8 mouse cellular contexts compared by ENCODE assay signal in the genomic region with DNA sequence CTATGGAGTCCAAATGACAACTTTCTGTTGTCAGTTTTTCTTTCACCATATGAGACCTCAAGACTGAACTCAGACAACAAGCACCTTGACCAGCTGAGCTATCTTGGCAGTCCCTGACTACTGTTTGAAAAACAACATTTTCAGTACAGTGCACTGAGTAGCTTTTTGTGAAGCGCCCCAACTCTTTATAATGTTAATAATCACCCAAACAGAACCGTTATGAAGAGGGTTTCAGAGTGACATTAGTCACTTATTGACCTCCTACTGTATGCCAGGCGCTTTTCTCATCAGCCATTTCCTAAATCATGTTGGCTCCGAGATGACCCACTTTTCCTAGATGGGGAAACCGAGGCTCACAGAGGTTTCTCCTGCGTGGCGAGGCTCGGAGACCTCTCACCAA. TPM values are rescaled to one million over a fixed set of nuclear protein-coding genes. Genes with fewer than 3 reads are reported as not detected.
DNase-seq lines count a peak whose midpoint lies in the region; ATAC-seq and TF ChIP-seq lines count a peak whose summit lies in the region.

No protein-coding gene starts in this region.

- no peak overlapping the region for H3ac ChIP-seq in myocyte (ENCODE audit: control insufficient read depth, insufficient read length)

- no peak for DNase-seq in kidney, adult 11 months
- DNase-seq in c-Kit-negative CD71-positive TER-119-positive erythroid progenitor cells, embryonic 14.5 days (ENCODE audit: low read depth, low spot score), result peak; percentile 37
- no peak for DNase-seq in intestine, embryonic 14.5 days (ENCODE audit: low spot score)
- no peak for DNase-seq in adrenal gland, postnatal 25 days
- no peak for DNase-seq in adrenal gland, postnatal 14 days
- no peak for DNase-seq in Muller cell, postnatal 12 days (ENCODE audit: inconsistent ontology term)

- 0 out of 2 replicates have a peak, but pooled peaks cover 6% of the 10 kb centered on the region for H3K4me1 ChIP-seq in kidney, embryonic 16.5 days (ENCODE audit: insufficient read depth, low read length)
- 0 out of 2 replicates have a peak, but pooled peaks cover 5% of the 10 kb centered on the region for H3K4me1 ChIP-seq in intestine, embryonic 14.5 days (replicated peaks; ENCODE audit: control insufficient read depth, insufficient read depth, low read length)

- no peak overlapping the region for H3K27ac ChIP-seq in kidney, embryonic 16.5 days (ENCODE audit: low read length)
- no peak overlapping the region for H3K27ac ChIP-seq in intestine, embryonic 14.5 days (ENCODE audit: low read depth)

- H3K27me3 ChIP-seq in kidney, embryonic 16.5 days (ENCODE audit: insufficient read depth, low read length), result no peaks in the 10 kb centered on the region
- no peaks in the 10 kb centered on the region for H3K27me3 ChIP-seq in intestine, embryonic 14.5 days (replicated peaks; ENCODE audit: control insufficient read depth, insufficient read depth, low read length)
- H3K27me3 ChIP-seq in myocyte (ENCODE audit: control insufficient read depth, insufficient read depth, insufficient read length), result no peaks in the 10 kb centered on the region

- H3K4me3 ChIP-seq in kidney, embryonic 16.5 days (ENCODE audit: low read length), result peak overlapping the region; percentile 89
- H3K4me3 ChIP-seq in intestine, embryonic 14.5 days (ENCODE audit: low read depth, low read length), result peak overlapping the region; percentile 89
- peak overlapping the region; percentile 46 for H3K4me3 ChIP-seq in myocyte

- H3K9me3 ChIP-seq in kidney, embryonic 16.5 days (ENCODE audit: low read length), result no peaks in the 10 kb centered on the region
- H3K9me3 ChIP-seq in intestine, embryonic 14.5 days (ENCODE audit: control insufficient read depth, low read length), result no peaks in the 10 kb centered on the region

- H3K79me2 ChIP-seq in myocyte (ENCODE audit: control insufficient read depth, insufficient read depth), result peaks cover 6% of the 10 kb centered on the region

- no peak for ATAC-seq in kidney, embryonic 16.5 days (ENCODE audit: low FRiP score, low TSS enrichment)
- ATAC-seq in intestine, embryonic 14.5 days (replicated peaks; ENCODE audit: low FRiP score, low TSS enrichment, low read depth), result no peak

- peak overlapping the region; percentile 84 for H3K9ac ChIP-seq in kidney, embryonic 16.5 days (replicated peaks; ENCODE audit: low read length)
- peak overlapping the region; percentile 55 for H3K9ac ChIP-seq in intestine, embryonic 14.5 days (ENCODE audit: low read length)

- H3K4me2 ChIP-seq in kidney, embryonic 16.5 days (replicated peaks; ENCODE audit: low read depth, low read length), result peak overlapping the region; percentile 83
- H3K4me2 ChIP-seq in intestine, embryonic 14.5 days (ENCODE audit: low read length), result peak overlapping the region; percentile 85
- H3K4me2 ChIP-seq in myocyte (ENCODE audit: low read depth), result peak overlapping the region; percentile 83

- TF ChIP-seq POLR2A in myocyte (IDR thresholded peaks at IDR 0.05; ENCODE audit: insufficient read length, low read depth), result no peak

- no peaks in the 10 kb centered on the region for H3K36me3 ChIP-seq in kidney, embryonic 16.5 days (ENCODE audit: insufficient read depth, low read length)
- H3K36me3 ChIP-seq in intestine, embryonic 14.5 days (ENCODE audit: control insufficient read depth, insufficient read depth, low read length), result no peaks in the 10 kb centered on the region
- H3K36me3 ChIP-seq in myocyte (ENCODE audit: control insufficient read depth, insufficient read depth), result no peaks in the 10 kb centered on the region

- WGBS in kidney, embryonic 16.5 days, result 6% methylated on average over 8 of the region's 8 CpGs
- WGBS in intestine, embryonic 14.5 days, result 6% methylated on average over 8 of the region's 8 CpGs

TF ChIP-seq in myocyte, 11 proteins besides CTCF, POLR2A, EP300 and RAD21:
- TF ChIP-seq SRF (IDR thresholded peaks at IDR 0.05; ENCODE audit: control insufficient read depth, insufficient read length, low read depth) (no peak), CEBPB (IDR thresholded peaks at IDR 0.05; ENCODE audit: insufficient read depth, poor library complexity, severe bottlenecking) (no peak), E2F4 (IDR thresholded peaks at IDR 0.05; ENCODE audit: insufficient read depth) (no peak), MYOG (IDR thresholded peaks at IDR 0.05; ENCODE audit: control insufficient read depth in 1 of 3, insufficient read depth in 1 of 3, insufficient read length in 2 of 3, low read depth in 2 of 3) (no peak)

RNA-seq across cellular contexts. Expression of gene March2, which starts 0.5 kb away (rescaled TPM):
- 58.4 and 61.9 TPM in 2 replicates for polyA plus RNA-seq in kidney, embryonic 16.5 days (2015; fragmentation: Nextera tagmentation; extraction: Ambion mirVana)
- polyA plus RNA-seq in intestine, embryonic 14.5 days (2014; fragmentation: Nextera tagmentation; extraction: Ambion mirVana), result 47.0 and 47.2 TPM in 2 replicates
- polyA plus RNA-seq in myocyte (2012; fragmentation: generic; extraction: Trizol), result 51.5 TPM
- 113 and 117 TPM in 2 replicates for total RNA-seq in adrenal gland, postnatal 25 days (2021)
- 119 and 133 TPM in 2 replicates for total RNA-seq in adrenal gland, postnatal 14 days (2021)

RNA-seq across cellular contexts. Expression of gene Hnrnpm, which starts 31.3 kb away (rescaled TPM):
- polyA plus RNA-seq in kidney, embryonic 16.5 days (2015; fragmentation: Nextera tagmentation; extraction: Ambion mirVana), result 390 and 407 TPM in 2 replicates
- 309 and 366 TPM in 2 replicates for polyA plus RNA-seq in intestine, embryonic 14.5 days (2014; fragmentation: Nextera tagmentation; extraction: Ambion mirVana)
- 68.2 TPM for polyA plus RNA-seq in myocyte (2012; fragmentation: generic; extraction: Trizol)
- 202 and 208 TPM in 2 replicates for total RNA-seq in adrenal gland, postnatal 25 days (2021)
- 224 and 229 TPM in 2 replicates for total RNA-seq in adrenal gland, postnatal 14 days (2021)

RNA-seq across cellular contexts. Expression of gene Rab11b, which starts 42.3 kb away (rescaled TPM):
- polyA plus RNA-seq in kidney, embryonic 16.5 days (2015; fragmentation: Nextera tagmentation; extraction: Ambion mirVana), result 245 and 303 TPM in 2 replicates
- polyA plus RNA-seq in intestine, embryonic 14.5 days (2014; fragmentation: Nextera tagmentation; extraction: Ambion mirVana), result 209 and 261 TPM in 2 replicates
- 126 TPM for polyA plus RNA-seq in myocyte (2012; fragmentation: generic; extraction: Trizol)
- 236 and 280 TPM in 2 replicates for total RNA-seq in adrenal gland, postnatal 25 days (2021)
- total RNA-seq in adrenal gland, postnatal 14 days (2021), result 217 and 242 TPM in 2 replicates
